Mouse (Mus musculus): ENCODE results near the gene 2010300C02Rik.

GRCm38 (mm10) chr1:37721092-37721491, 1.2 kb upstream of the 2010300C02Rik start:
- TF ChIP-seq POLR2A (IDR thresholded peaks at IDR 0.05; ENCODE audit: low read depth, low read length), result no peak
- no peak for TF ChIP-seq CTCF (IDR thresholded peaks at IDR 0.05; ENCODE audit: extremely low read depth, insufficient read length, insufficient replicate concordance, low read depth, low read length)
